17 mouse cellular contexts compared by ENCODE assay signal in the genomic region with DNA sequence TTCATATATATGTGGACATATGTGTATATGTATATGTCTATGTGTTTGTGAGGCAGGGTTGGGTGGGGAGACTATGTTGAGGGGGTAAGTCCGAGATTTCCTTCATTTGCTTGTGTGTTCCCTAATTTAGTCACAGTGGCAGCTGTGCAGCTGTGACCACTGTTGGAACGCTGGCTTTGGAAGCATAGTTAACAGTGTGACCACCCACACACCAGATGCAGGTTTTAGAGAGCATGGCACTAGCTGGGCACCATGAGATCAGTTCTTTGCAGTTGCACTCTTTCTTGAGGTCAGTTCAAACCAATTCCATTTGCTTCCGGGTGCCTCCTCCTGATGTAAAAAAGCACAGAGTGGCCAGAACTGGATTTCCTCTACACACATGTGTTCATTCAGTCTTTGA. TPM values are rescaled to one million over a fixed set of nuclear protein-coding genes. Genes with fewer than 3 reads are reported as not detected.
DNase-seq lines count a peak whose midpoint lies in the region; TF ChIP-seq lines count a peak whose summit lies in the region.
"Had no signal": no experiment of that assay in that cellular context is flagged by ENCODE, and none has a peak within 500 bp of the region (broad histone marks: within the 10 kb centered on the region; RNA-seq: fewer than 3 reads in every experiment).

No protein-coding gene starts in this region.

- H3ac ChIP-seq in myocyte (ENCODE audit: control insufficient read depth, insufficient read length): no peak overlapping the region

- H3K4me2 ChIP-seq in myocyte (ENCODE audit: low read depth): no peak overlapping the region

- H3K27me3 ChIP-seq in myocyte (ENCODE audit: control insufficient read depth, insufficient read depth, insufficient read length): no peaks in the 10 kb centered on the region
- H3K27me3 ChIP-seq: CH12.LX, Patski had no signal

- no peaks in the 10 kb centered on the region for H3K36me3 ChIP-seq in myocyte (ENCODE audit: control insufficient read depth, insufficient read depth)
- H3K36me3 ChIP-seq: G1E had no signal

- no peak for TF ChIP-seq POLR2A in myocyte (IDR thresholded peaks at IDR 0.05; ENCODE audit: insufficient read length, low read depth)

- H3K4me3 ChIP-seq in myocyte: no peak overlapping the region

- no peaks in the 10 kb centered on the region for H3K79me2 ChIP-seq in myocyte (ENCODE audit: control insufficient read depth, insufficient read depth)

- peak; percentile 65 for DNase-seq in heart, adult 11 months
- no peak for DNase-seq in heart, postnatal 25 days (ENCODE audit: low spot score)
- no peak for DNase-seq in left cerebral cortex, postnatal 4 days
- DNase-seq: adrenal gland, adult 2 months; adrenal gland, adult 8-10 months; adrenal gland, postnatal 10 days; adrenal gland, postnatal 14 days; adrenal gland, postnatal 25 days; adrenal gland, postnatal 36 days; B cell, adult 2 months; cerebellum, adult 11 months; cerebellum, adult 11-12 months; cerebellum, adult 18-20 months had no signal

- intact Hi-C loops in heart, postnatal 25 days (cut with DNase I): loop anchor here (10.0 kb wide), 1 partner anchor 234 kb away; no protein-coding TSS in a partner anchor
- intact Hi-C loops in left cerebral cortex, postnatal 4 days (cut with DNase I): no loop called here

TF ChIP-seq in myocyte, 11 proteins besides CTCF, POLR2A, EP300 and RAD21:
- TF ChIP-seq MYOD1 (IDR thresholded peaks at IDR 0.05; ENCODE audit: control insufficient read depth in 1 of 3, insufficient read length in 2 of 3, low read depth in 2 of 3) (peak in 2 of 3 experiments; percentile 71 to 84), MYOG (IDR thresholded peaks at IDR 0.05; ENCODE audit: control insufficient read depth in 1 of 3, insufficient read depth in 1 of 3, insufficient read length in 2 of 3, low read depth in 2 of 3) (peak in 2 of 3 experiments; percentile 39 to 47), USF1 (IDR thresholded peaks at IDR 0.05; ENCODE audit: low read depth) (no peak)

RNA-seq across cellular contexts. Expression of a gene that starts 37.7 kb away (rescaled TPM):
- total RNA-seq in heart, postnatal 25 days (2021): 1 to 10 TPM; 3.9 to 4.3 TPM
- polyA plus RNA-seq in myocyte (2012; fragmentation: generic; extraction: Trizol): 2.6 TPM
- 10 to 100 TPM; 11.4 to 12.0 TPM for total RNA-seq in left cerebral cortex, postnatal 4 days (2021)
- polyA plus RNA-seq: G1E had no signal
